Mouse (Mus musculus) heart, embryonic 10.5 days (tissue): ENCODE measurements at regions not wholly inside any gene's neighbourhood (a gene's known extent, or its start where the extent isn't known, plus 50 kb on each side); places are given as distances from the start of the nearest gene placed in this dataset.

ENCODE experiments used
- DNase-seq: peaks from one replicate; pipeline ENCODE4 v3.0.0-alpha.2; 2017; ENCODE audit warnings: low spot score
- H3K27ac ChIP-seq: fragments of 300-500 bp; sonication (generic); 2 replicates; pipeline ENCODE4 v1.5.1; 2016; ENCODE audit warnings: mild to moderate bottlenecking
- H3K27me3 ChIP-seq: fragments of 300-500 bp; sonication (generic); 2 replicates; pipeline ENCODE4 v1.6.1; 2016; ENCODE audit warnings: mild to moderate bottlenecking; ENCODE audit not compliant: poor library complexity, insufficient read depth, severe bottlenecking
- H3K36me3 ChIP-seq: fragments of 300-500 bp; sonication (generic); 2 replicates; pipeline ENCODE4 v1.6.1; 2016; ENCODE audit warnings: mild to moderate bottlenecking, moderate library complexity
- H3K4me1 ChIP-seq: fragments of 300-500 bp; sonication (generic); 2 replicates; pipeline ENCODE4 v1.6.1; 2016; ENCODE audit warnings: mild to moderate bottlenecking
- H3K4me3 ChIP-seq: fragments of 300-500 bp; sonication (generic); 2 replicates; pipeline ENCODE4 v1.5.1; 2016; ENCODE audit warnings: mild to moderate bottlenecking, moderate library complexity
- H3K9me3 ChIP-seq: fragments of 300-500 bp; sonication (generic); 2 replicates; pipeline ENCODE4 v1.6.1; 2016; ENCODE audit warnings: mild to moderate bottlenecking, moderate library complexity
- WGBS: fragments of 180-500 bp; shearing (Covaris S2); methylation state at CpG from one replicate; pipeline ENCODE4 v1.1.7; 2016; 5-methylcytosine and 5-hydroxymethylcytosine counted together

GRCm38 (mm10) chr12:13052845-13053623 lies 111.3 kb upstream of the Mycn start:
- Histone ChIP-seq H3K4me3 (no peak overlapping the region), H3K36me3 (no peaks in the 10 kb centered on the region), H3K27ac (no peak overlapping the region), H3K4me1 (peaks cover 40% of the 10 kb centered on the region), H3K27me3 (no peaks in the 10 kb centered on the region), H3K9me3 (no peaks in the 10 kb centered on the region)
- 56% methylated on average over 9 of the region's 9 CpGs for WGBS
- no peak for DNase-seq

DNA sequence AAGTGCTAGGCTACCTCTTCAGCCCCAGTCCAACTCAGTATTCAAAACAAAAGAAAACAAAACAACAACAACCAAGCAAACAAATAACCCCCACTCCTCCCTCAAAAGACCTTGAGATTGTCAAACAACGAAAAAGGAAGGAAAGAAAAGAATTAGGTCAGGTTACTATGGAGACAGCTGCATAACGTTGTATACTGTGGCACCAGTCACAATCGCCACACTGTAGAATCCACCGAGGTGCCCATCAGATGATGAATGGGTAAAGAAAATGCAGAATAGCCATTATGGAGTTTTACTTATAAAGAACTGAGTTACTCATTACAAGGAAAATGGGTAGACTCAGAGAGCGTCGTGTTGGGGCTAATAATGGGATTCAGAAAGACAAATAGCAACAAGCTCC lies 110.5 kb upstream of the Mycn start:
- Histone ChIP-seq H3K4me1 (peaks cover 43% of the 10 kb centered on the region), H3K9me3 (no peaks in the 10 kb centered on the region), H3K4me3 (no peak overlapping the region), H3K27me3 (no peaks in the 10 kb centered on the region), H3K36me3 (no peaks in the 10 kb centered on the region), H3K27ac (no peak overlapping the region)
- DNase-seq: no peak
- 74% methylated on average over 6 of the region's 6 CpGs for WGBS

GRCm38 (mm10) chr12:13049659-13050058 lies 107.9 kb upstream of the Mycn start:
- peak overlapping the region; percentile 31; the same call in 1 of the 2 replicates for H3K27ac ChIP-seq
- 16% methylated on average over 8 of the region's 8 CpGs for WGBS
- H3K27me3 ChIP-seq: no peaks in the 10 kb centered on the region
- no peak overlapping the region for H3K4me3 ChIP-seq
- H3K36me3 ChIP-seq: no peaks in the 10 kb centered on the region
- DNase-seq: no peak
- peaks cover 37% of the 10 kb centered on the region for H3K4me1 ChIP-seq
- no peaks in the 10 kb centered on the region for H3K9me3 ChIP-seq

- Histone ChIP-seq H3K27ac (peak overlapping the region; percentile 70), H3K9me3 (no peaks in the 10 kb centered on the region), H3K4me3 (0 out of 2 replicates have a peak overlapping the region, but pooled peaks have one; percentile 18), H3K4me1 (peaks cover 30% of the 10 kb centered on the region), H3K36me3 (no peaks in the 10 kb centered on the region), H3K27me3 (no peaks in the 10 kb centered on the region)
- WGBS: 26% methylated on average over 13 of the region's 13 CpGs
- DNase-seq: no peak
Measured at GRCm38 (mm10) chr12:13048168-13048727, 106.5 kb upstream of the Mycn start.

- Histone ChIP-seq H3K4me3 (no peak overlapping the region), H3K27me3 (no peaks in the 10 kb centered on the region), H3K27ac (no peak overlapping the region), H3K36me3 (no peaks in the 10 kb centered on the region), H3K4me1 (peaks cover 7% of the 10 kb centered on the region), H3K9me3 (no peaks in the 10 kb centered on the region)
- WGBS: 70% methylated on average over 7 of the region's 7 CpGs
- DNase-seq: no peak
Measured at GRCm38 (mm10) chr12:13042934-13043333, 101.2 kb upstream of the Mycn start.

DNA sequence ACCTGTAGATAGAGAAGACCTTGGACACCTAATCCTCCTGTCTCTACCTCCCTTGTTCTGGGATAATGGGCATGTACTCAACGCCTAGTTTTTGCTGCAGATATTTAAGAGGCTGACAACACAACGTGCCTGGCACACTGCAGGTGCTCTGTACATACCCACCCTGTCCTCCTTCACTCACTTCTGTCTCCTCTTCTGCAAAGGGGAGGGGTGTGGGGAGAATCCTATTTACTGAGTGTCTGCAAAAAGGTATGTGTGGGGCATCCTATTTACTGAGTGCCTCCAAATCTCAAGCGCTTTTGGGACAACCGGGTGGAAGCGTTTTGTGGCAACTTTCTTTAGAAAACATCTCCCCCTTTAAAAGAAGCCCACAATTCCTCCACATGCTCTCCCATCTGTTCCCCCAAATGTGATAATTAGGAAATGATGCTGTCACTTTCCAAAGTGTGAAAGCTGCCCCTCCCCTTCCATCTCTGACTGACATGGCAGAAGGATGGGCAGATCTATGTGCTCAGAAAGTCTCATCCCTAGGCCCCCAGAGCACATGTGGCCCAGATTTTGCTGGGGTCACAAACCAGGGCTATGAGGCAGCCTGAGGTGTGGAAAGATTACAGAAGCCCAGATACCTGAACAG lies 93.5 kb upstream of the Mycn start:
- Histone ChIP-seq H3K27ac (no peak overlapping the region), H3K4me3 (no peak overlapping the region), H3K36me3 (no peaks in the 10 kb centered on the region), H3K27me3 (no peaks in the 10 kb centered on the region), H3K9me3 (no peaks in the 10 kb centered on the region), H3K4me1 (no peaks in the 10 kb centered on the region)
- no peak for DNase-seq
- WGBS: 73% methylated on average over 5 of the region's 5 CpGs

DNA sequence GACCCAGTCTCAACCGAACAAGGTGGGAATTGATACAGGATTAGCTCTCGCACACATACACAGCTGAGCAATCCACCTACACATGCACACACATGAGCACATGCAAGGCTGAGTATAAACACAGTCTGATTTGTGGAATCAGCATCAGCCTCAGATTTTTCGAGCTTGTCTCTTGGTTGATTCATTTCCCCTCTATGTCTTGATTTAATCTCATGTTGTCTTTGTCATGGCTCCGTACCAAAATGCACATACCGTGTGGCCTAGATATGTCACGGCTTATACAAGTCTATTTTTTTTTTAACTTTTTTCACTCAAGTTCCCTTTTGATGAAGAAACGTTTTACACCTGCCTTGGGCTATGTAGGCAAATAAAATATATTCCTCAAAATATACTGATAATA lies 88.6 kb upstream of the Mycn start:
- WGBS: 86% methylated on average over 7 of the region's 7 CpGs
- DNase-seq: no peak
- Histone ChIP-seq H3K9me3 (no peaks in the 10 kb centered on the region), H3K27ac (no peak overlapping the region), H3K36me3 (no peaks in the 10 kb centered on the region), H3K27me3 (no peaks in the 10 kb centered on the region), H3K4me1 (peaks cover 6% of the 10 kb centered on the region; the same call in 1 of the 2 replicates), H3K4me3 (no peak overlapping the region)

GRCm38 (mm10) chr12:13028086-13028485 lies 86.4 kb upstream of the Mycn start:
- WGBS: 23% methylated on average over 3 of the region's 3 CpGs
- no peak overlapping the region for H3K4me3 ChIP-seq
- DNase-seq: no peak
- no peak overlapping the region for H3K27ac ChIP-seq
- no peaks in the 10 kb centered on the region for H3K27me3 ChIP-seq
- H3K4me1 ChIP-seq: peaks cover 6% of the 10 kb centered on the region; the same call in 1 of the 2 replicates
- H3K36me3 ChIP-seq: no peaks in the 10 kb centered on the region
- no peaks in the 10 kb centered on the region for H3K9me3 ChIP-seq

DNA sequence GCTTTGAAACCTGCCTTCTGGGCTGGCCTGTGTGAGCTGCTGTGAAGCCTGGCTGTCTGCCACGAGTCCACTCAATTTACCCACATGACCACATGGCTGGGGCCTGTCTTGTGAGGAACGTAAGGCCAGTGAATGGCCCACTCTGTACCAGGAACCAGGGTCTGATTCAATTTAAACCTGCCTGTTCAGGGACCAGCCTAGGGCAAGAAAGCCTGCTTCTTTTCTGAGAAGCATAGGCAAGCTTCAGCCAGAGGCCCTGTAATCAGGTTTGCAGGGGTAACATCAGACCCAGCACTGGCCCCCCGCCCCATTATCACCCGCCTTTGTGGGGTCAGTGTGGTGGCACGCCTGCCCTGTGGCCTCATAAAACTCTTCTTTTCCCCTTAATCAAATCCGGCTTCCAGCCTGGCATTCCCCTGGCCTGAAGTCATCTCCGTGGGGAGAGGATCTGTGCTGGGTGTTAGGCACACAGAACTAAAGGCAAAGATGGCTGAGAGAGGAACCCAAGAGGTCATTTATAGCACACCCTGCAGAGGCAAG lies 84.4 kb upstream of the Mycn start:
- Histone ChIP-seq H3K4me1 (peaks cover 6% of the 10 kb centered on the region; the same call in 1 of the 2 replicates), H3K27ac (peak overlapping the region; percentile 19), H3K4me3 (no peak overlapping the region), H3K36me3 (no peaks in the 10 kb centered on the region), H3K27me3 (no peaks in the 10 kb centered on the region), H3K9me3 (no peaks in the 10 kb centered on the region)
- DNase-seq: no peak
- WGBS: 38% methylated on average over 7 of the region's 7 CpGs

- Histone ChIP-seq H3K27me3 (no peaks in the 10 kb centered on the region), H3K36me3 (no peaks in the 10 kb centered on the region)
- no peak for DNase-seq
Measured at GRCm38 (mm10) chr12:13024215-13024841, 82.6 kb upstream of the Mycn start.

GRCm38 (mm10) chr12:13011023-13011761 lies 69.5 kb upstream of the Mycn start:
- no peaks in the 10 kb centered on the region for H3K9me3 ChIP-seq
- WGBS: 80% methylated on average over 9 of the region's 9 CpGs
- no peak for DNase-seq
- H3K4me3 ChIP-seq: no peak overlapping the region
- H3K27ac ChIP-seq: no peak overlapping the region
- H3K4me1 ChIP-seq: no peaks in the 10 kb centered on the region
- H3K27me3 ChIP-seq: no peaks in the 10 kb centered on the region
- no peaks in the 10 kb centered on the region for H3K36me3 ChIP-seq

More at GRCm38 (mm10) chr12:13024215-13024841, 82.6 kb upstream of the Mycn start:
- Histone ChIP-seq H3K9me3 (no peaks in the 10 kb centered on the region), H3K4me1 (peaks cover 6% of the 10 kb centered on the region; the same call in 1 of the 2 replicates), H3K27ac (no peak overlapping the region), H3K4me3 (no peak overlapping the region)
- 73% methylated on average over 8 of the region's 8 CpGs for WGBS

- no peak for DNase-seq
- WGBS: 80% methylated on average over 3 of the region's 3 CpGs
Measured at GRCm38 (mm10) chr12:13010405-13010804, 68.7 kb upstream of the Mycn start.

More at GRCm38 (mm10) chr12:13010405-13010804, 68.7 kb upstream of the Mycn start:
- no peaks in the 10 kb centered on the region for H3K27me3 ChIP-seq
- H3K36me3 ChIP-seq: no peaks in the 10 kb centered on the region
- no peaks in the 10 kb centered on the region for H3K4me1 ChIP-seq
- H3K9me3 ChIP-seq: no peaks in the 10 kb centered on the region
- no peak overlapping the region for H3K27ac ChIP-seq
- no peak overlapping the region for H3K4me3 ChIP-seq
